Mouse (Mus musculus) forebrain, embryonic 11.5 days (tissue): ENCODE results near the gene Pih1d2. TPM values are rescaled to one million over a fixed set of nuclear protein-coding genes. Genes with fewer than 3 reads are reported as not detected.
A peak's percentile ranks its signal among the peaks of the same experiment; 100 is the strongest.

ENCODE experiments used
- ATAC-seq: fragments of 200-750 bp; cut with Nextera tagmentation; replicated peaks from 2 replicates; pipeline ENCODE4 v1.8.0; 2017; ENCODE audit warnings: moderate TSS enrichment; ENCODE audit not compliant: low FRiP score
- DNase-seq: peaks from one replicate; pipeline ENCODE4 v3.0.0-alpha.2; 2017; ENCODE audit warnings: low spot score
- H3K27ac ChIP-seq: fragments of 300-500 bp; sonication (generic); 2 replicates; pipeline ENCODE4 v1.5.1; 2014; ENCODE audit warnings: low read depth, low read length
- H3K27me3 ChIP-seq: fragments of 300-500 bp; sonication (generic); 2 replicates; pipeline ENCODE4 v1.6.1; 2014; ENCODE audit warnings: mild to moderate bottlenecking, low read length, mixed read lengths; ENCODE audit not compliant: control insufficient read depth, insufficient read depth
- H3K36me3 ChIP-seq: fragments of 300-500 bp; sonication (generic); 2 replicates; pipeline ENCODE4 v1.6.1; 2014; ENCODE audit warnings: mild to moderate bottlenecking, low read length, moderate library complexity, mixed read lengths; ENCODE audit not compliant: control insufficient read depth, insufficient read depth
- H3K4me1 ChIP-seq: fragments of 300-500 bp; sonication (generic); replicated peaks from 2 replicates; pipeline ENCODE4 v1.6.1; 2014; ENCODE audit warnings: low read length, mixed read lengths; ENCODE audit not compliant: control insufficient read depth, insufficient read depth
- H3K4me2 ChIP-seq: fragments of 300-500 bp; sonication (generic); 2 replicates; pipeline ENCODE4 v1.6.1; 2014; ENCODE audit warnings: low read depth, mild to moderate bottlenecking, low read length, moderate library complexity, mixed read lengths; ENCODE audit not compliant: severe bottlenecking
- H3K4me3 ChIP-seq: fragments of 300-500 bp; sonication (generic); 2 replicates; pipeline ENCODE4 v1.5.1; 2014; ENCODE audit warnings: low read depth, low read length
- H3K9ac ChIP-seq: fragments of 300-500 bp; sonication (generic); 2 replicates; pipeline ENCODE4 v1.6.1; 2014; ENCODE audit warnings: low read length
- H3K9me3 ChIP-seq: fragments of 300-500 bp; sonication (generic); 2 replicates; pipeline ENCODE4 v1.6.1; 2016; ENCODE audit warnings: low read length, mixed read lengths; ENCODE audit not compliant: control insufficient read depth
- WGBS: fragments of 180-500 bp; shearing (Covaris S2); extraction: QIAGEN DNeasy Blood & Tissue Kit; methylation state at CpG from one replicate; pipeline ENCODE4 v1.1.7; 2014; 5-methylcytosine and 5-hydroxymethylcytosine counted together
- polyA plus RNA-seq: library from polyadenylated mRNA; unstranded; fragments of >200 nt; fragmentation: Nextera tagmentation; extraction: Ambion mirVana; gene quantifications from 2 replicates; pipeline ENCODE4 v1.2.1, GENCODE M21; 2014

Gene Pih1d2
- 7.2 and 8.6 TPM in 2 replicates for polyA plus RNA-seq

DNA sequence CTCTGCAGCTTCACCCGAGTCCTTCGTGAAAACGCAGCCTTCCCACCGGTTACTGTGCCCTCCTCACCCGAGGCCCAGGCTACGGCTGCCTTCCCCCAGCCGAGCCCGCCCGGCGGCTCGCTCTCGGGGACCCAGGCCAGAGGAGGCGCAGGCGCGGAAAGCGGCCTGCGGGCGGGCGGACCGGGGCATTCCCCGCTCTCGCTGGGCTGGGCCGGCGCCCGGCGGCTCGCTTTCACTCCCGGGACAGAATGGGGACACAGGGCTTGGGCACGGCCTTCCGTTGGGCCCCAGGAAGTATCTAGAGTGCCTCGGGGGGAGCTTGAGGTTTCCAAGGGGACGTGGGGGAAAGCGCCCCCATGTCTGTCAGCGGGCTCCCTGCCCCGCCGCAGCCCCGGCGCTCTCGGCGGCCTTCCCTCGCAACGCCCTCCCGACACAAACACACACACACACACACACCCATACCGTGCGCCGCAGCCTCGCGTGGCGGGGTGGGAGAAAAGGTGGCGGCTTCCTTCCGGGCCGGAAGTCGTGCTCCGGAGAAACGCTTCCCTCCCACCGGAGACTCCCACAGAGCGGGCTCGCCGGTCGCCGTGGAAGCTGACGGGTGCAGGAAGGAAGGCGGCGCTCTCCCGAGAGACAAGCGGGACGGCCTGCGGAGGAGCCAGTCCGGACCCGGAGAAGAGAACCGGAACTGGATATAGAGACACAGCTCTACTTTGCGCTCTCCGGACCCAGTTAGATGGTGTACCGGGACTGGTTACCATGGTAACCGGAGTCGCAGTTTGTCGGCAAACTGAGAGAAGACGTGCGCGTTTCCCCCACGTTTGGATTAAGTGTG lies at the start of gene Pih1d2, which contains the start of gene Nkapd1:
TSS of gene Pih1d2 (plus strand) at position 556 of the 838 bp plus-strand sequence.
TSS of gene Nkapd1 (minus strand) at position 699 of the 838 bp plus-strand sequence.
- Histone ChIP-seq H3K4me1 (no peaks in the 10 kb centered on the region; the same call in 1 of the 2 replicates), H3K4me2 (peak within 1 kb of the TSS; percentile 77), H3K27ac (peak within 1 kb of the TSS; percentile 85), H3K9ac (peak within 1 kb of the TSS; percentile 95), H3K4me3 (peak within 1 kb of the TSS; percentile 97), H3K27me3 (no peaks in the 10 kb centered on the region), H3K9me3 (no peaks in the 10 kb centered on the region), H3K36me3 (peaks cover 7% of the 10 kb centered on the region; the same call in 1 of the 2 replicates)
- DNase-seq, result peak; percentile 90
- peak; percentile 93 for ATAC-seq
- under 1% methylated on average over 68 of the region's 81 CpGs for WGBS

DNA sequence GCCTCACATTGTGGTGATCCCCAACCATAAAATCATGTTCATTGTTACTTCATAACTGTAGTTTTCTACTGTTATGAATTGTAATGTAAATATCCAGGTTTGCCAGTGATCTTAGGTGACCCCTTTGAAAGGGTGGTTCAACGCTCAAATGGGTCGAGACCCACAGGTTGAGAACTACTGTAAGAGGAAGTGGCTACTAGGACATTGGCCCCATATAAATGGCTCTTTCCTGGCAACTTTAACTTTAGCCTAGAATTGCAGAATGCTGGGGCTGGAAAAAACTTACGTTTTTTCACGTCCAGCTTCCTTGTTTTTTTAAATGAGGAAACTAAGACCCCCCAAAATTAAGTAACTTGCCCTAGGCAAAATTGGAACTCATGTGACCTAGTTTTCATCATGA lies 49.7 kb upstream of the Pih1d2 start:
- 90% methylated on average over 4 of the region's 4 CpGs for whole genome bisulfite sequencing
- Histone ChIP-seq H3K27me3 (no peaks in the 10 kb centered on the region), H3K36me3 (no peaks in the 10 kb centered on the region), H3K4me2 (no peak overlapping the region), H3K9me3 (no peaks in the 10 kb centered on the region), H3K4me1 (no peaks in the 10 kb centered on the region), H3K4me3 (no peak overlapping the region), H3K27ac (no peak overlapping the region), H3K9ac (no peak overlapping the region)
- ATAC-seq (no peak), DNase-seq (no peak)

DNA sequence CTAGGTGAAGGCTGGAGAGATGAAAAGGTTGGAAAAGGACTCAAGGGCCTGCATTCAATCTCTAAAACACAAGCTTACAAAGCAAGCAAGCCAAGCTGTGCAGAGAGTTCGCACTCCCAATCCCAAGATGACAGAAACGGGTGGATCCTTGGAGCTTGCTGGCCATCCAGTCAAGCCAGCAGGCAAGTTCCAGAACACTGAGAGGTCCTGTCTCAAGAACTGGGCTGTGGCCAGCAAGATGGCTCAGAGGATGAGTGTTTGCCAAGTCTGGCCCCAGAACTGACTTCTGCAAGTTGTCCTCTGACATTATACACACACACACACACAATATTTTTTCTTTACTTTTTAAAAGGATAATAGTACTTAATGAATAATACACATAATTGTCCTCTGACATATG lies 49.2 kb upstream of the Pih1d2 start:
- H3K9me3 ChIP-seq, result no peaks in the 10 kb centered on the region
- H3K27me3 ChIP-seq, result no peaks in the 10 kb centered on the region
- no peak for ATAC-seq
- no peaks in the 10 kb centered on the region for H3K36me3 ChIP-seq
- H3K4me1 ChIP-seq, result no peaks in the 10 kb centered on the region
- H3K4me2 ChIP-seq, result no peak overlapping the region
- no peak for DNase-seq
- H3K27ac ChIP-seq, result no peak overlapping the region
- 85% methylated on average over 2 of the region's 2 CpGs for WGBS
- H3K9ac ChIP-seq, result no peak overlapping the region
- no peak overlapping the region for H3K4me3 ChIP-seq

DNA sequence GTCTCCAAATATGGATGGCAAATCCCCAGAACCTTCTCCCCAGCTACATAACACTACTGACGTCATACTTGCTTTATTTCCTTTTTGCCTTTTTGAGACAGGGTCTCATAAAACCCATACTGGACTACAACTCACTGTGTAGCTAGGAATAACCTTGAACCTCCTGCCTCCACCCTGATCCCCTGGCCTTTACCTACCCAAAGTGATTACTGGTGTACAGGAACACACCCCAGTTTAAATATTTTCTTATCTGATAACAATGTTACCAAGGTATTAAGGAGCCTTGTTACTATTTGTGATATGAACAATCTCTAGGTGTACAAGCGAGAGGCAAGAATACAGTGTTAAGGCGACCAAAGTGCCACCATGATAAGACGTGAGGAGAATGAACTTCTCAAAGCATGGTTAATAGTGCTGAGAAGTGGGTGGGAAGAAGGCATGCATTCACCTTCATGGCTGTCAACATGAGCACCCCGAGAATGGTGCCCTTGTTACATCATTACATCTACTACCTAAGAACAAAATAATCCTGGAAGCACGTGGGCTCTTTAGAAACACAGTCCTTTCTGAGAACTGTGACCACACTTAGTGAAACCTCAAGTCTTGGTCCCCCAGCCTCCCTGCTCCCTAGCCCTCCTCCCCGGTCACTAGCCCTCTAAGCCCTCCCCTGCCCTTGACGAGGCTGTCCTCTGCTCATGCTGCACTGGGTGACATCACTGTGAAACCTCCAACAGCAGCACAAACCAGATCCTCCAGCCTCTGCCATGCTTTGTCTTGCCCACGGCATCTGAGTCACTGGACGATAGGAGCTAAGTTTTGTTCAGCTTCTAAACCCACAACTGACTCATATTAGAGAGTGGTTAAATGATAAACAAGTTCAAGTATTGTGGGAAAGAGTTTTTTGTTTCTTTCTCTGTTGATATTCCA lies 47.3 kb upstream of the Pih1d2 start:
- DNase-seq, result no peak
- no peak for ATAC-seq
- H3K4me2 ChIP-seq, result no peak overlapping the region
- no peaks in the 10 kb centered on the region for H3K4me1 ChIP-seq
- WGBS, result 80% methylated on average over 10 of the region's 10 CpGs
- H3K36me3 ChIP-seq, result no peaks in the 10 kb centered on the region
- H3K9ac ChIP-seq, result no peak overlapping the region
- no peak overlapping the region for H3K4me3 ChIP-seq
- H3K27me3 ChIP-seq, result no peaks in the 10 kb centered on the region
- no peaks in the 10 kb centered on the region for H3K9me3 ChIP-seq
- no peak overlapping the region for H3K27ac ChIP-seq

DNA sequence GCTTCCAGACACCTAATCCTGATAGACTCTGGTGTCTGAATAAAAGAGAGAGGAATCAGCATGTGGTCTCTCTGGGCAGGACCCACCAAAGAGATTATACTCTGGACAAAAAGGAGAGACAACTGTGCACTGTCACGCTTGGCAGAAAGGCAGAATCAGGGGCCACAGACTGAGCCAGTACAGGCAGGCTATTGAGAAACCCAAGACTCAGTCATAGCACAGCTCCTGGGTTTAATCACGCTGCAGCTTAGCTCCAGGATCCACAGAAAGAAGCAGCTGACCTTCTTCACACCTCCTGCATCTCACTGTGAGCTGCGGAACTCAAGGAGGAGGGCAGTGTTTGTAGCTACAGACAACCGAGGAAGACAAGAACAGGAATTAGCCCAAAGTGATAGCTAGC lies 36.8 kb upstream of the Pih1d2 start:
- no peaks in the 10 kb centered on the region for H3K27me3 ChIP-seq
- WGBS, result 21% methylated on average over 4 of the region's 4 CpGs
- no peak for ATAC-seq
- H3K4me1 ChIP-seq, result no peaks in the 10 kb centered on the region
- DNase-seq, result no peak
- no peak overlapping the region for H3K27ac ChIP-seq
- H3K4me3 ChIP-seq, result no peak overlapping the region
- no peaks in the 10 kb centered on the region for H3K9me3 ChIP-seq
- no peaks in the 10 kb centered on the region for H3K36me3 ChIP-seq
- H3K9ac ChIP-seq, result no peak overlapping the region
- H3K4me2 ChIP-seq, result no peak overlapping the region

DNA sequence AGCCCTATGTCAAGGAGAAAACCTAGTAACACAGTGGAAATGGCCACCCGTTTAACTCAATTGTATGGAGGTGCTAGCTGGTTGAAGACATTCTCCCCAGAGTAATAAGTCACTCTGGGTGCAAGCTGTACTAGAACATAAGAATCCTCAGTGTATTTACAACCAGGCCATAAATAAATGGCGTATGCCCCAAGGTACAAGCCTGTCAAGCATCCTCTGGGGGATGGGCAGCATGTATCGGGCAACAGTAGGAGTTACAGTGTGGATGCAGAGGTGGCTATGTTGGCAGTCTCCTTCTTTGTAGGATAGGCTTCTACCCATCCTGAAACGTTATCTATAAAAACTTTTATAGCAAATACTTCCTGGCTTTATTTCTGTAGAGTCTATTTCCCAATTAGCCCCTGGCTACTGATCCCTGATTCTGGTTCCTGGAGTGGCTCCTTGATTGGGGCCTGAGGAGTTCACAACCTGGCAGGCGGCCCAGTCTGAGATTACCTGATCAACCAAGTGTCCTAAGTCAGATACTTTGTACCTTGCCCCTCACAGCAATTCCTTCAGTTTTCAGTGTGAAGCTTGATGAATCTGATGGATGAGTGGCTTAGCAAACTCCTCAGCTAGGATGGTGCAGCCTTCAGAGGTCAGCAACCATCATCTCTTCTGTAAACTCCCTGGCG lies 31.8 kb upstream of the Pih1d2 start:
- 86% methylated on average over 6 of the region's 6 CpGs for WGBS
- Histone ChIP-seq H3K4me3 (no peak overlapping the region), H3K27me3 (no peaks in the 10 kb centered on the region), H3K4me2 (no peak overlapping the region), H3K27ac (no peak overlapping the region), H3K9ac (no peak overlapping the region), H3K4me1 (no peaks in the 10 kb centered on the region), H3K36me3 (no peaks in the 10 kb centered on the region), H3K9me3 (no peaks in the 10 kb centered on the region)
- ATAC-seq, result no peak
- DNase-seq, result no peak

DNA sequence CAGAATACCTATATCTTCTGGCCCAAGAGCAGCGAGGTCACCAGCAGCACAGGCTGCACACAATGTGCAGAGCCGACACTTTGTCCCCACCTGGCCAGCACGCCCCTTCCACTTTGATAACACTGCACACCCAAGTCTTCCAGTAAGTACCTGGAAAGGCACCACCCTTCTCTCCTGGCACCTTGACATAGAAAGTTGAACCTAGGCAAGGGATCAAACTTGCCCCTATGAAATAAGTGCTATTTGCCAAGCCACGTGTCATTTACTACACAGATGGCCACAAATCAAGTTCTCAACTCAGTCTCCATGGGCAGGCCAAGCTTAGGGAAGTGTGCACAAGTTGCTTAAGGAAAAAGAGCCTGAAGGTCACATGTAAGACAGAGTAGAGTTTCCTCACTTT lies 30.2 kb upstream of the Pih1d2 start:
- no peak overlapping the region for H3K9ac ChIP-seq
- no peaks in the 10 kb centered on the region for H3K4me1 ChIP-seq
- WGBS, result 82% methylated on average over 4 of the region's 4 CpGs
- H3K27ac ChIP-seq, result no peak overlapping the region
- DNase-seq (no peak), ATAC-seq (no peak)
- H3K4me2 ChIP-seq, result no peak overlapping the region
- H3K9me3 ChIP-seq, result no peaks in the 10 kb centered on the region
- H3K4me3 ChIP-seq, result no peak overlapping the region
- H3K36me3 ChIP-seq, result no peaks in the 10 kb centered on the region
- no peaks in the 10 kb centered on the region for H3K27me3 ChIP-seq

DNA sequence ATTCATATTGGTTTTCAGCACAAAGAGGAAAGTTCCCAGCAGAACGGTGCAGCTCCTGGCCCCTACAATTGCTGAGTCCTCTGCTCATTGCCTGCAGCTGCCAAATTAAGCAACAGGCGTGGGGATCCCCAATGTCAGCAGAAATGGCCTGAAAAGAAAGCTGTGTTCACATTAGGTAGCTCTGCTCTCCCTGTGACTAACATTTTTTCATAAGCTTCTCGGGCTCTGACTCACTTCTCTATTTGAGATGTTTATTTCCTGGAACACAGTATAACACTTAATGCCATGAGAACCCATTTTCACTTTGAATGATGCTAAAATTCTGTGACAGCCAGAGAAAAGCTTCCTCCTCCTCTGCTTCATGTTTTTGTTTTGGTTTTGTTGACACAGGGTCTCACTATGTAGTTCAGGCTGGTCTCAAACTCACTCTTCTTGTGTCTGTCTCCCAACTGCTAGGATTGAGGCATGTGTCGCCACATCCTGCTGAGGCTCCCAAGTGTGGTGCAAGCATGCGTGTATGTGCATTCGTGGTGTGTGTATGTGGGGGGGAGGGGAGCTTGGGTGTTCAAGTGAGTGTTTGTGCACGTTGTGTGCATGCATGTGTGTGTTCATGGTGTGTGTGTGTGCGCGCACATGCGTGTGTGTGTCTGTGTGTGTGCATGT lies 26.1 kb upstream of the Pih1d2 start:
- no peaks in the 10 kb centered on the region for H3K4me1 ChIP-seq
- H3K36me3 ChIP-seq, result no peaks in the 10 kb centered on the region
- no peak overlapping the region for H3K9ac ChIP-seq
- no peak for ATAC-seq
- H3K27ac ChIP-seq, result no peak overlapping the region
- no peak for DNase-seq
- H3K27me3 ChIP-seq, result no peaks in the 10 kb centered on the region
- no peak overlapping the region for H3K4me2 ChIP-seq
- H3K4me3 ChIP-seq, result no peak overlapping the region
- WGBS, result 79% methylated on average over 10 of the region's 10 CpGs
- H3K9me3 ChIP-seq, result no peaks in the 10 kb centered on the region
